Mouse (Mus musculus): Measurements from ENCODE around the gene Cyp3a13.
"Not testable (repeated sequence)": the region's sequence is repeated elsewhere in the genome, so short reads cannot be mapped to it uniquely, and the experiment has no call there.

Gene Cyp3a13

GRCm38 (mm10) chr5:137921532-137921931 lies at the start of gene Cyp3a13:
Cyp3a13 (minus strand) TSS chr5:137921619.
- DNase-seq (ENCODE audit: low spot score) = no peak

- DNase-seq (ENCODE audit: low spot score) = peak; percentile 47
Measured at GRCm38 (mm10) chr5:137966492-137966891, 45.1 kb upstream of the Cyp3a13 start.

GRCm38 (mm10) chr5:137962945-137963344 lies 41.5 kb upstream of the Cyp3a13 start, which contains the start of gene Gjc3:
Gjc3 (minus strand) TSS chr5:137963098.
- no peak for DNase-seq (ENCODE audit: low spot score)

- DNase-seq (ENCODE audit: low spot score) = no peak
Measured at GRCm38 (mm10) chr5:137956404-137956803, 35.0 kb upstream of the Cyp3a13 start.

- peak; percentile 67 for DNase-seq (ENCODE audit: low spot score)
Measured at GRCm38 (mm10) chr5:137951218-137951617, 29.8 kb upstream of the Cyp3a13 start.

GRCm38 (mm10) chr5:137947303-137947702 lies 25.9 kb upstream of the Cyp3a13 start:
- DNase-seq (ENCODE audit: low spot score) = no peak

GRCm38 (mm10) chr5:137943133-137943532 lies 21.7 kb upstream of the Cyp3a13 start:
- DNase-seq (ENCODE audit: low spot score) = no peak

GRCm38 (mm10) chr5:137940948-137941347 lies 19.5 kb upstream of the Cyp3a13 start:
- DNase-seq (ENCODE audit: low spot score) = no peak

GRCm38 (mm10) chr5:137937238-137937637 lies 15.8 kb upstream of the Cyp3a13 start:
- DNase-seq (ENCODE audit: low spot score) = no peak

- DNase-seq (ENCODE audit: low spot score) = no peak
Measured at GRCm38 (mm10) chr5:137936486-137936885, 15.1 kb upstream of the Cyp3a13 start.

GRCm38 (mm10) chr5:137933934-137934333 lies 12.5 kb upstream of the Cyp3a13 start:
- DNase-seq (ENCODE audit: low spot score) = not testable (repeated sequence)

GRCm38 (mm10) chr5:137928439-137928838 lies 7.0 kb upstream of the Cyp3a13 start:
- no peak for DNase-seq (ENCODE audit: low spot score)

GRCm38 (mm10) chr5:137922171-137922570 lies 752 bp upstream of the Cyp3a13 start:
- DNase-seq (ENCODE audit: low spot score) = no peak

GRCm38 (mm10) chr5:137915550-137915949 lies 5.9 kb downstream of the Cyp3a13 start:
- DNase-seq (ENCODE audit: low spot score) = no peak

GRCm38 (mm10) chr5:137914508-137914907 lies 6.9 kb downstream of the Cyp3a13 start:
- DNase-seq (ENCODE audit: low spot score) = no peak

GRCm38 (mm10) chr5:137909564-137910262 lies 11.7 kb downstream of the Cyp3a13 start:
- no peak for DNase-seq (ENCODE audit: low spot score)

GRCm38 (mm10) chr5:137897812-137898211 lies 23.6 kb downstream of the Cyp3a13 start:
- no peak for DNase-seq (ENCODE audit: low spot score)

GRCm38 (mm10) chr5:137892954-137893353 lies 28.5 kb downstream of the Cyp3a13 start:
- DNase-seq (ENCODE audit: low spot score) = no peak

- DNase-seq (ENCODE audit: low spot score) = no peak
Measured at GRCm38 (mm10) chr5:137887666-137888065, 33.8 kb downstream of the Cyp3a13 start.

- DNase-seq (ENCODE audit: low spot score) = peak; percentile 80
Measured at GRCm38 (mm10) chr5:137885894-137886293, 35.5 kb downstream of the Cyp3a13 start.

- DNase-seq (ENCODE audit: low spot score) = no peak
Measured at GRCm38 (mm10) chr5:137883345-137883744, 38.1 kb downstream of the Cyp3a13 start.

- no peak for DNase-seq (ENCODE audit: low spot score)
Measured at GRCm38 (mm10) chr5:137882922-137883321, 38.5 kb downstream of the Cyp3a13 start.

- peak; percentile 68 for DNase-seq (ENCODE audit: low spot score)
Measured at GRCm38 (mm10) chr5:137877860-137878259, 43.6 kb downstream of the Cyp3a13 start.

GRCm38 (mm10) chr5:137875054-137875453 lies 46.4 kb downstream of the Cyp3a13 start:
- no peak for DNase-seq (ENCODE audit: low spot score)
